Mouse (Mus musculus): ENCODE measurements around the gene Idi1.
"Not testable (repeated sequence)": the region's sequence is repeated elsewhere in the genome, so short reads cannot be mapped to it uniquely, and the experiment has no call there.

The Idi1 gene

DNA sequence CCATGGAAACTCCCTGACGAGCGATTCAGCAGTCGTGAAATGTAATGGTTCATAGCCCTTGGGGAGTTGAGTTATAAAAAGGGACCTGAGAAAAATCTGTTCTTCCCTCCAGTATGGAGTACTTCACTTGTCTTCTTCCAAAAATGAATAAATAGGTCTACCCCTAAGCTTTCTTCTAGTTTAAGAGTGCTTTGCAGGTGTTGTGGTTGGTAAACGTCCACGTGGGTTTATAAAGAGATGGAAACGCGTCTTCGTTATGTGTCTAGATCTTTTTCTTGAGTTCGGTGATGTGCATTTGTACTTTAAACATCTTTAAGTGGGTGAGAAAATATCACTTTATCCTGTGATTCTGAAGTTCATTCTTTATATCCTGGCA is 872 bp downstream of the Idi1 start:
- no peak for DNase-seq (ENCODE audit: low read depth, low spot score)

DNA sequence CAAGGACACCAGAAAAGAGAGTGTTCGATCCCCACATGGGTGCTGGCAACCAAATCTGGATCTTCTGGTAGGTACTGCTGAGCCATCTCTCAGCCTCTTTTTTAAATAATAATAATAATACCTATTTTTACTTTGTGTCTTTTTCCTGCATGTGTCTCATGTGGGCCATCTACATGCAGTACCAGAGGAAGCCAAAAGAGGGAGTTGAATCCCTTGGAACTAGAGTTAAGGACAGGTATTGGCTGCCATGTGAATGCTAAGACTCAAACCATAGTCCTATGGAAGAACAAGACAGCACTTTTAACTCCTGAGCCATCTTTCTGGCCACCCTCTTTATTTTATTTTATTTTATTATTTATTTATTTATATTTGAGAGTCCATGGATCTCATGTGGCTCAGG is 3.3 kb downstream of the Idi1 start:
- DNase-seq (ENCODE audit: low read depth, low spot score) = peak; percentile 23

- DNase-seq (ENCODE audit: low read depth, low spot score) = not testable (repeated sequence)
These were observed 20.7 kb downstream of the Idi1 start for GRCm38 (mm10) chr13:8905986-8906385.

GRCm38 (mm10) chr13:8913890-8914289 is 28.6 kb downstream of the Idi1 start:
- DNase-seq (ENCODE audit: low read depth, low spot score) = not testable (repeated sequence)

DNA sequence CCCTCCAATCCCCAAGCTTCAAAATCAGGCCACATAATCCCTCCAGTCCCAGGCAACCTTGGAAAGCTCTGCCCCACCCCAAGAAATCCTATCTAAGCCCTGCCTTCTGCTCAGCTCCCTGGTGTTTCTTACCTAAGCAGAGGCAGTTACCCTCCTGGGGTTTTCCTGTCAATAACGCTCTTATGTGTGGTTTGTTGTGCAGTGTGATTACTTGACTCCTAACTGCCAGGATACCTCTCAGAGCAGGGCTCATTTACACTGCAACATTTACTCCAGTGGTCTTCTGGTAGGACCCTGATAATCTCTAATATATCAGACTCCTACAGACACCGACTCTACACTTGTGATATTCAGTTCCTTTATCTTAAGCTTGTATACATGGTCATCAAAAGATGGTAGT is 48.2 kb downstream of the Idi1 start:
- DNase-seq (ENCODE audit: low read depth, low spot score) = no peak

DNA sequence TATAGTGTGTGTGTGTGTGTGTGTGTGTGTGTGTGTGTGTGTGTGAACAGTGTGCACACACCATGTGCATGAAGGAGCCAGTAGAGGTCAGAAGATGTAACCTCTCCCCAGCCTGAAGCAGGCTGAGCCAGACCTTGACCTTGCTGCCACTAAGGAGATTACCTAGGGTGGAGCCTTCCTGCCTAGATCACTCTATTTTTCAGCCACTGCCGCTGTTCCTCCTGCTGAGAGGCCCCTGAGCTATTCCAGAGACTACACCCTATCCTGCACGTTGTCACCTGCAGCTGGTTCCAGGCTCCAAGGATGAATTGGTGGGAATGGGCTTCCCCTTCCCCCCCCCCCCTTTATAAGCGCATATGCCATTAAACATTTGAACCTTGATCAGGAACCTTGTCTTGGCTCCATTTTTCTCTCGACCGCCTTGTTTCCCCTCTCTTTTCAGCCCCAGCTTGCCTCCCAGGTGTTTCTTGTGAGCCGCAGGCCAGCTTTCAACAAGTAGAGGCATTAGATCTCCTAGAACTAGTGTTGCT is 52.4 kb downstream of the Idi1 start:
- DNase-seq (ENCODE audit: low read depth, low spot score) = not testable (repeated sequence)

DNA sequence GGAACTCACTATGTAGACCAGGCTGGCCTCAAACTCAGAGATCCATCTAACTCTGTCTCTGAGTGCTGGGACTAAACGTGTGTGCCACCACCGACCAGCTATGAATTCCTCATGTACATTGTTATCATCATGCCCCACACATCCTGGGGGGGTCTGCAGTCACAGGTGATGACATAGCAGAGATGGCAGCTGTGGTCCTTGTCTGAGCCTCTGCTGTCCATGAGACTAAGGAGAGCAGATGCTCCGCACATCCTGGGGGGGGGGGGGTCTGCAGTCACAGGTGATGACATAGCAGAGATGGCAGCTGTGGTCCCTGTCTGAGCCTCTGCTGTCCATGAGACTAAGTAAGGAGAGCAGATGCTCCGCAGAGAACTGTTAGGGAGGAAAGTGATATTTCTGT is 55.8 kb downstream of the Idi1 start:
- not testable (repeated sequence) for DNase-seq (ENCODE audit: low read depth, low spot score)

DNA sequence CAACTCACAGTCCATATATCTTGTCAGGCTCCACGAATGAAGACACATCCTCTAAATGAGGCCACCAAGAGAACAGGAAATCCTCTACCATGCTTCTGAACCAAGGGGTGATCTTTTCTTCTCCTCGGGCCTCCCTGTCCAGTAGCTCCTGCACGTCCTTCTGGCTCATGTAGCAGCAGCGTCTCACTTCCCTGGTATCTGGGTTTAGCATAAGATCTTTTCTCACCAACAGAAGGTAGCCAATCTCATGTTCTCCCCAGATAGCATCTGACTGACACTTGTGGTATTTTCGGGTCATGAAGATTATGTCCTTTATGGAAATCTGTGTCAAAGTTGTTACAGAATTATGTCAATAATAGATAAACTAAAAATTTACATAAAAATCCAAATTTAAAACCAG is 56.4 kb downstream of the Idi1 start:
- not testable (repeated sequence) for DNase-seq (ENCODE audit: low read depth, low spot score)

All from mesoderm, embryonic 11.5 days (tissue).